Mouse (Mus musculus) E14TG2a.4 (cell line): ENCODE measurements around the gene Kif18a.

Source experiments
- H3K27me3 ChIP-seq: 2 replicates; pipeline ENCODE4 v1.6.1; 2014; ENCODE audit warnings: low read length, control low read depth; ENCODE audit not compliant: insufficient read depth
- H3K36me3 ChIP-seq: 2 replicates; pipeline ENCODE4 v1.6.1; 2014; ENCODE audit warnings: low read length, control low read depth; ENCODE audit not compliant: insufficient read depth
- H3K4me1 ChIP-seq: replicated peaks from 2 replicates; pipeline ENCODE4 v1.6.1; 2014; ENCODE audit warnings: low read depth, low read length, control low read depth
- H3K4me3 ChIP-seq: replicated peaks from 2 replicates; pipeline ENCODE4 v1.5.1; 2014; ENCODE audit warnings: mild to moderate bottlenecking, low read length
- H3K9me3 ChIP-seq: 2 replicates; pipeline ENCODE4 v1.6.1; 2014; ENCODE audit warnings: low read length, control low read depth
- CTCF ChIP-seq: conservative IDR thresholded peaks from 2 replicates; pipeline ENCODE4 v1.5.1; 2014; ENCODE audit warnings: low read length
- NANOG ChIP-seq: IDR thresholded peaks from 2 replicates; pipeline ENCODE4 v1.6.1; 2014; ENCODE audit warnings: borderline replicate concordance, low read length, mixed read lengths
- POU5F1 ChIP-seq: IDR thresholded peaks from 2 replicates; pipeline ENCODE4 v1.6.1; 2014; ENCODE audit warnings: low read length, borderline replicate concordance

Gene Kif18a

DNA sequence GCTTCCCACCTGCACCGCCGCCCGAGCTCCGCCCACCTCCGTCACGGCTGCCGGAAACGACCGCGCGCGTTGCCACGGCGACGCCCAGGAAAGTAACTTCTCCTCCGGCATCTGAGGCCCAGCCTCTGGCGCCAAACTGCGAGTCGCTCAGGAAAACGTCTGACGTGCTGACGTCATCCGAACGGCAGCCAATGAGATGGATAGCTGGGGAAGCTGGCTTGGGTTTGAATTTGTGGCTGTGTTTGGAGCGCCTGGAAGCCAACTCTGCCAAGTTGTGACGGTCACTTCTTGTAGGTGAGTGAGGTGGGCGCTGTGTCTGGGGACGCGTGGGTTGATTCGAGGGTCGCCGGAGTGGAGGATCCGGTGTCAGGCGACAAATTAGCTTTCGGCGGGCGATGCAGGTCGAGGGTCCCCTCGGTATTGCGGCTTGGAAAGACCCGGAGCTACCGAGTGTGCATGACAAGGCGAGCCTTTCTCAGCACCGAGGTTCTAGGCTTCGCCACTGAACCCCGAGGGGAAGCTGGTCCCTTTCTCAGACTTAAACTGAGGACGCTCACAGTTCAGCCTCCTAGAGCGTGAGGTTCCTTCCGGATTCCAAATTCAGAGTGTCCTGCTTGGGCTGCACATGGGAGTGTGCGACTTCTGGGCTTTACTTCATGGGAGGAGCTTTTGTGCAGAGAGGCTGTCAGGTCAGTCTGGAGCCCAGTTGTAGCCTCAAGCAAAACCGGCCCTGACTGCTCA lies at the start of gene Kif18a, which contains the start of gene Mettl15:
TSS of gene Kif18a (plus strand) at position 139 of the 741 bp plus-strand sequence.
TSS of gene Mettl15 (minus strand) at position 149 of the 741 bp plus-strand sequence.
- H3K4me3 ChIP-seq = peak within 1 kb of the TSS; percentile 87
- no peak for TF ChIP-seq CTCF
- no peak for TF ChIP-seq POU5F1
- TF ChIP-seq NANOG = no peak
- peaks cover 50% of the 10 kb centered on the region for H3K4me1 ChIP-seq
- peaks cover 5% of the 10 kb centered on the region; the same call in 1 of the 2 replicates for H3K36me3 ChIP-seq
- no peaks in the 10 kb centered on the region for H3K9me3 ChIP-seq
- H3K27me3 ChIP-seq = no peaks in the 10 kb centered on the region

DNA sequence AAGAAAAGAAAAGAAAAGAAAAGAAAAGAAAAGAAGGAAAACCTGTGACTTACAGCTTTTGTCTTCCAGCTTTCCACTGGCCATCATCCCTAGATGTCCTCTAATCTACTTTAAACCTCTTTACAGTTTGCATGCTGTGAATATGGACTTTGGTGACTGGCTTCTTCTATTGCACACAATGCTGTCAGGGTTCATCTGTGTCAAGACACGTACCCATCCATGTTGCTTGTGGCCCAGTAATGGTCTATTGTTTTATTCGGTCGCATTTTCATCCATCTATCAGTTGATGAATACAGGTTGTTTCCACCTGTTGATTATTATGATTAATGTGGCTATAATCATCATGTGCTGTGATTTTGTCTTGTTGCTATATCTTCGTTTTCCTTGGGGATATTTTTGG lies 46.7 kb upstream of the Kif18a start:
- no peaks in the 10 kb centered on the region for H3K4me1 ChIP-seq
- no peaks in the 10 kb centered on the region for H3K36me3 ChIP-seq

DNA sequence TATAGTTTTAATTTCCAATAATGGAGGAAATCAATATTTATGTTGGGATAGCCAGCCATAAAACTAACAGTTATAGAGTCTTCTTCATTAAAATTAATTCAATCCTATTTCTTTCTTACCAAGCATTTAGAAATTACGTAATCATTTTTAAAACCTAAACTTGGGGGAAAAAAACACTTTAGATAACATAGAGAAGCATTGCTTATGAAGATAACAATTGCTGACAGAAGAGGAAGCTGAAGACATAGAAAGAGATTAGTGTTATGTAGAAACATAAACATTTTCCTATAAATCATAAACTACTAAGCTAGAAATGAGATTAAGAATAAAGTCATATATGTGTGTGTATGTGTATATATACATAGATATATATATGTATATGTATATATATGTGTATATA lies 44.8 kb upstream of the Kif18a start:
- H3K4me1 ChIP-seq = no peaks in the 10 kb centered on the region
- H3K9me3 ChIP-seq = no peaks in the 10 kb centered on the region
- H3K36me3 ChIP-seq = no peaks in the 10 kb centered on the region
- no peak for TF ChIP-seq POU5F1
- no peak overlapping the region for H3K4me3 ChIP-seq
- no peaks in the 10 kb centered on the region for H3K27me3 ChIP-seq

More for the DNA sequence above, 46.7 kb upstream of the Kif18a start:
- Histone ChIP-seq H3K4me3 (no peak overlapping the region), H3K9me3 (no peaks in the 10 kb centered on the region), H3K27me3 (no peaks in the 10 kb centered on the region)
- no peak for TF ChIP-seq CTCF
- no peak for TF ChIP-seq NANOG
- TF ChIP-seq POU5F1 = no peak

DNA sequence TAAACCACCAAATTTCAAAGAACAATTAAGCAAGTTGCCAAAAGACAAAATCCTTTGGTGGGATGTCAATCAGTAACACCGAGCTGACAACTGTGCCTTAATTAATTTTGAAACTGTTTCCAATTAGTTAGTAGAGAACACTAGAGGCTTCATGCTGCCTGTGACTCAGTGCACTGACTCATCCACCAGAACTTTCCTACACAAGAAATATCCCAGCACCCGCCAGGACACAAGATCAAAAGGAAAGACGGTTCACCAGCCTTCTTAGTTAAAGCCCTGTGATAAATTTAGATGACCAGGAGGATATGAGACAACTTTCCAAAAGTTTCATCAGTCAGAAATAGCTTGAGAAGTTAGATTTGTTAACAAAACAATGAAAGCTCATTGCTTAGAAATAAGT lies 38.6 kb upstream of the Kif18a start:
- no peaks in the 10 kb centered on the region for H3K36me3 ChIP-seq
- no peaks in the 10 kb centered on the region for H3K4me1 ChIP-seq
- no peak for TF ChIP-seq NANOG
- no peak for TF ChIP-seq CTCF
- no peak for TF ChIP-seq POU5F1
- H3K4me3 ChIP-seq = no peak overlapping the region
- no peaks in the 10 kb centered on the region for H3K27me3 ChIP-seq
- H3K9me3 ChIP-seq = no peaks in the 10 kb centered on the region

DNA sequence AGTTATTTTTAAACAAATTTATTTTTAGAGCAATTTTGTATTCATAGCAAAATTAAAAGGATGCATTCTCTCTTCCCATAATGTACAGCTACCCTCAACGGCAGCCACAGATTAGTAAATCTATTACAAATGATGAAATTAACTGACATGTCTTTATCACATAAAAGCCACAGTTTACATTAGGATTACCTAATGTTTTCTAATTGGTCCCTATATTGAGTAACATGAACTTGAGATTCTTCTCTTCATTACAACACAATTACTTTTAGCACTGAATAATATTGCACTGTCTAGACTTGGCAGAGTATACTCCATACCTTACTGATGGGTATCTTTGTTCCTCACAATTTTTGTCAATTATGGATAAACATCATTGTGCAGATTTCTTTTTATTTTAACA lies 17.8 kb upstream of the Kif18a start:
- Histone ChIP-seq H3K4me1 (no peaks in the 10 kb centered on the region), H3K27me3 (no peaks in the 10 kb centered on the region), H3K4me3 (no peak overlapping the region), H3K36me3 (no peaks in the 10 kb centered on the region), H3K9me3 (no peaks in the 10 kb centered on the region)
- TF ChIP-seq CTCF (no peak), NANOG (no peak), POU5F1 (no peak)

DNA sequence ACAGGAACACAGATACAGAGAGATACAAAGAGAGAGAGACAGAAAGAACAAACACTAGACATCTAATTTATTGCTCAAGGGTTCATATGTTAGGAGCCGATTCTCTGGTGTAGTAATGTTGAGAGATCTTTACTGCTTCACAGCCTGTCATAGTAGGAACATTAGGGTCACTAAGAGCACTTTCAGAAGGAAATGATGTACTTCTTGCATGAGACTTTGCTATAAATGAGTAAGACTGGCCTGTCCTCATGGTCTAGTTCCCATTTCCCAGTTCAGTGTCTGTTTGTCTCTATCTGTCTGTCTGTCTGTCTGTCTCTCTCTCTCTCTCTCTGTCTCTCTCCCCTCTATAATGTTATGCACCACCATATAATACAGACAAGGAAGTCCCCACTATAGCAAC lies 7.4 kb upstream of the Kif18a start:
- Histone ChIP-seq H3K9me3 (no peaks in the 10 kb centered on the region), H3K36me3 (no peaks in the 10 kb centered on the region), H3K4me1 (peaks cover 3% of the 10 kb centered on the region; the same call in 1 of the 2 replicates), H3K4me3 (no peak overlapping the region), H3K27me3 (no peaks in the 10 kb centered on the region)
- no peak for TF ChIP-seq POU5F1
- TF ChIP-seq CTCF = no peak
- TF ChIP-seq NANOG = no peak

DNA sequence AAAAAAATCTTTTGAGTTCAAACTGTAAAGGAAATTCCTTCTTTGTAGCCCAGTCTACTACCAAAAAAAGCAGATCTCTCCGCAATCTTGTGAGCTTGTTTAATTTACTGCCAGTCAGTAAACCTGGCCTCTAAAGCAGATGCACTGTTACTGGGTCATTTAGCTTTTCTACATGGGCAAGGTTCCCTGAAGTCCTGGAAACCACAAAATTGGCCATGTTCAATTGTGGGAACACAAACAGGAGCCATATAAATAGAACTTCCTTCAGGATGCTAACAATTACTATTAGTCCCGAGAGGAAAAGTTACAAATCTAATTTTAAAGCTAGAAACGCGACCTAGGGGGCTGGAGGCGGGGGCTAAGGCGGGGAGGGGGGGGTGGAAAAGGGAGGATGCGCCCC lies 2.9 kb upstream of the Kif18a start:
- Histone ChIP-seq H3K4me1 (peaks cover 23% of the 10 kb centered on the region), H3K36me3 (no peaks in the 10 kb centered on the region; the same call in 1 of the 2 replicates), H3K27me3 (no peaks in the 10 kb centered on the region), H3K9me3 (no peaks in the 10 kb centered on the region), H3K4me3 (peak overlapping the region; percentile 83)
- TF ChIP-seq CTCF (no peak), NANOG (no peak), POU5F1 (no peak)

DNA sequence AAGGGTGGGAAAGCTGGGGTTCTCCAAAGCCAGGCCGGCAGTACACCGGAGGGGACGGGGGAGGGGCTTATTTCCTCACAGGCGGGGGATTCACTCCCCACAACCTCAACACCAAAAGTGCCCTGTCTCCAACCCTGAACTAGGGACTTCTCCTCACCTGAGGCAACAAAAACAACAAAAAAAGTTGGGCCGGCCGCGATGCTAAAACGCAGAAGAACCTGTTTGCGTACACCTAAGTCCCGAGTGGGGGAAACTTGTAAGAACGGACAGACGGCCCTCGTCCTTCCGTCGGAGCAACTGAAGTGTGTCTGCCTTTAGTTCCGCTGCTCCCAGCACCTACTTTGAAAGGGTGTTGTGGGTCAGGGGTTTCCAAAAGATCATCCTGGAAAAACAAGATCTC lies 2.5 kb upstream of the Kif18a start:
- H3K9me3 ChIP-seq = no peaks in the 10 kb centered on the region
- peak overlapping the region; percentile 83 for H3K4me3 ChIP-seq
- no peak for TF ChIP-seq NANOG
- no peak for TF ChIP-seq CTCF
- no peak for TF ChIP-seq POU5F1
- H3K4me1 ChIP-seq = peaks cover 27% of the 10 kb centered on the region
- no peaks in the 10 kb centered on the region; the same call in 1 of the 2 replicates for H3K36me3 ChIP-seq
- H3K27me3 ChIP-seq = no peaks in the 10 kb centered on the region

DNA sequence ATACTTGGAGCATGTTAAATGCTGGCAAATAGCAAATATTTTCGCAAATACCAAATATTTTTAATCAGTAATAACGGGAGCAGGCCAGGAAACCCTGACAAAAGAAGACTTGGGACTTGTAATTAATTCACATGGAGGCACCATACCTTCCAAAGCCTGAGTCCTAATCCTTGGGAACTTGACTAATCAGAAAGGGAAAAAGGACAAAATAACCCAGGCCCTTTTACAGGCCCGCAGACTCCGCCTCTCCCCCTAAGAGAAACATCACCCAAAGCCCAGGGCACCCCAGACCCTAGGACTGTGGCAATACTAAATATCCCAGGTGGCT lies 302 bp upstream of the Kif18a start:
- no peaks in the 10 kb centered on the region for H3K9me3 ChIP-seq
- H3K36me3 ChIP-seq = peaks cover 5% of the 10 kb centered on the region; the same call in 1 of the 2 replicates
- no peaks in the 10 kb centered on the region for H3K27me3 ChIP-seq
- TF ChIP-seq CTCF = no peak
- no peak for TF ChIP-seq POU5F1
- no peak for TF ChIP-seq NANOG
- H3K4me1 ChIP-seq = peaks cover 45% of the 10 kb centered on the region
- peak overlapping the region; percentile 87 for H3K4me3 ChIP-seq
